Mouse (Mus musculus): Measurements from ENCODE around the gene Rtl8c. TPM values are rescaled to one million over a fixed set of nuclear protein-coding genes. Genes with fewer than 3 reads are reported as not detected.
"Not testable (repeated sequence)": the region's sequence is repeated elsewhere in the genome, so short reads cannot be mapped to it uniquely, and the experiment has no call there.

Rtl8c gene
- 100 to 1,000 TPM; 141 to 228 (median 193) TPM for total RNA-seq (2022)

- DNase-seq, result peak; percentile 55
Observed at GRCm38 (mm10) chrX:53607242-53608121, at the start of gene Rtl8c. TSS of gene Rtl8c (plus strand) at chrX:53608032.

DNA sequence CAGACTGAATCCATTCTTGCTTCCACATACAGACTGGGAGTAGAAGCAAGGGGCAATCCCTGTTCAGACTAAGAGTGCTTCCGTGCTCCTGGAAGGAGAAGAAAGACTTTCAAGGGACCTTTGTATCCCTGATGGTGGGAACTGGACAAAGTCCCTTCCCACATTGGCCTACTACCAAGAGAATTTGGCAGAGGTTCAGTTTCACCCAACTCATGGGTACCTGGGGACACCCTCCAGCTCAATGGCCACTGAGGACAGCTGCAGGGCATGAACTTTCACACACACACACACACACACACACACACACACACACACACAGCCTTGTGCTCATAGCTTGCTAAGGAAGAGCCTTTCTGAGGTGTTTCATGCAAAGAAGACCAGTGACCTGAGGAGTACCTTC is 28.5 kb upstream of the Rtl8c start:
- DNase-seq, result no peak

DNA sequence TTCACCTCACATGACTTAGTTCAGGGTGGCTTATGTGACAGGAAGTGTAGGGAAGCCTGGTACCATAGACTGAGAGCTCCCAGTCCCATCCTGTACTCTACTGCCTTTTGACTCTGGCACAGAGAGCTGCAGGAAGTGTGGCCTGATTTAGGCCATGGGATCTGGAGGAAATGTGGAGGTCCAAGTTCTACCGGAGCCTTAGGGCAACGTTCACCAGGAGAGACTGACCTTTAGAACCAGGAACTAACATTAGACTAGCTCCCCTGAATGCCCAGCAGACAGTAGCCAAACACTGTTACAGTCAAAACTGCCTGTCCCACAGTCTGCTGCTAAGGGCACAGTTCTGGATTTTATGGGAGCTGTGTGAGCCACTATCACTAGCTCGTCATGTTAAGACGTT is 26.4 kb upstream of the Rtl8c start:
- DNase-seq, result not testable (repeated sequence)

DNA sequence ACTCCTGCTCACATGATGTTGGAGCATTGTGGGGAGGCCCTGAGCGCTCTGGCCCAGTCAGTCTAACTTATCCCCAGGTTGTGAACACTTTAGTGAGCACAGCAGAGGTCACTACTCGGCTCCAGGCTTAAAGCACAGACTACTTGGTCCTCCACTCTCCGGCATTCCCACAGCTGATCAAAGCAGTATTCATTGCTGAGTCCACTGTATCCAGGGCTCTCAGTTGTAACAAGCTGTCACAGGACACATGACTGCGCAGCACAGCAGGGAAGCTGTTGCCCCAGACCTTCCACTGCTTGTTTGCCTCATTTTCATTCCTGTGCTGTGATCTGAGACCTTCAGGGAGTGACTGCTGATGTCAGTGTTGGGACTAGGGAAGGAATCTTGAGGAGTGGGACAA is 24.4 kb upstream of the Rtl8c start:
- DNase-seq, result not testable (repeated sequence)

- peak; percentile 39 for DNase-seq
Observed at GRCm38 (mm10) chrX:53599993-53600392, 7.8 kb upstream of the Rtl8c start.

- DNase-seq, result not testable (repeated sequence)
Observed at GRCm38 (mm10) chrX:53606176-53606575, 1.7 kb upstream of the Rtl8c start.

GRCm38 (mm10) chrX:53608122-53608813 is 436 bp downstream of the Rtl8c start:
- DNase-seq, result no peak

GRCm38 (mm10) chrX:53608879-53609278 is 1.0 kb downstream of the Rtl8c start, which contains the start of gene Gm14597:
TSS of gene Gm14597 (minus strand) at chrX:53608979.
- not testable (repeated sequence) for DNase-seq

DNA sequence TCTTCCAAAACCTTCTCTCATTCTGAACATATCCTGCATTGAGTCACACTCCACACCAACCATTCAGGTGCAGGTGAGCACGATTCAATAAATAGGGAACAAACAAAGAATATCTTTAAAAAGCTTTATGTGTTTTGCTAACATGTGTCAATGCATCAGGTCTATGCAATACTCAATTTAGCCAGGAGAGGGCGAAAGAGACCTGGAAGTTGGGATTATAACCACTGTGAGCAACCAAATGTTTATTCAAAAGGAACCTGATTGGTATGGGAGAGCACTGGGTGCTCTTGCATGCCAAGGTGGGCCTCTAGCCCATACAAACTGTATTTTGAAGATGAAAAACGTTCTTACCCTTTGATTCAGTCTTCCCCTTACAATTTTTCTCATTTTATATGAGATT is 2.7 kb downstream of the Rtl8c start:
- DNase-seq, result peak; percentile 31

GRCm38 (mm10) chrX:53611395-53611794 is 3.6 kb downstream of the Rtl8c start:
- DNase-seq, result not testable (repeated sequence)

DNA sequence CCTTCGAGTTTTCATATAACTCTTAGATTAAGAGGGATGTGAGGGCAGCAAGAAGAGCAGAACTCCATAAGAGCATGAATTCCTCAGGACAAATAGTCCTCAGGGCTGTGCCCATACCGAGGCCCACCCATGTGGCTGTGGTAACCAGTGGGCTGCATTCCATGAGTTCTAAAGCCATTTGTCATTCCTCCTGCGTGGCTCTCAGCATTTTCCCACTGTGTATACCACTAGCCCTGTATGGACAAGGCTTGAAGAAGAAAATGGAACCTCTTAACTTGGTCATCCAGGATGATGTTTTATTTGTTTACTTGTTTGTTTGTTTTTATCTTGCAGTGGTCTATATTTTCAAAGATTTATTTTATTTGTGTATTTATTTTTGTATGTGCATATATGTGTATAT is 30.3 kb downstream of the Rtl8c start:
- not testable (repeated sequence) for DNase-seq

DNA sequence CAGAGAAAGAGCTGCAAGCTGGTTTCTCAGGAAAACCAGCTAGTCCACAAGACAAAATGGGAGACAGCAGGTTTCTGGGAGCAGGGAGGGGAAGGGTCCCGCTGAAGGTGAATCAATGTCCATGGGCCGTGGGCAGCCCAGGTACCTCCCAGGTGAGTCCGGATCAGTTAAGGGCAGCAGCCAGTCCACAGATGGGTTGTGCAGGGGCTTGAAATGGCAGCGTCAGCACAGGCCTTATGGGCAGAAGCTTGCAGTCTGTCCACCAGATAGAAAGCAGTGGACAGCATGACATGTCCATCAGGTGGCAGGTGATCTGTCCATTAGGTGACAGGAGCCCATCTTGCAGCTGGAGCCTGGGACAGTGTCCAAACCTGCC is 34.8 kb downstream of the Rtl8c start:
- DNase-seq, result not testable (repeated sequence)

- peak; percentile 83 for DNase-seq
Observed at GRCm38 (mm10) chrX:53642980-53643961, 35.4 kb downstream of the Rtl8c start, which contains the start of gene Rtl8a. TSS of gene Rtl8a (minus strand) at chrX:53643682.

GRCm38 (mm10) chrX:53645885-53646284 is 38.1 kb downstream of the Rtl8c start:
- DNase-seq, result no peak

GRCm38 (mm10) chrX:53652917-53653316 is 45.1 kb downstream of the Rtl8c start:
- not testable (repeated sequence) for DNase-seq

Other genes starting within 250 kb of the Rtl8c start
- gene Mospd1, start 237.5 kb upstream of the Rtl8c start, total RNA-seq (2022), result 10 to 100 TPM; 16.2 to 21.2 (median 19.8) TPM
- gene Etd, start 173.1 kb upstream of the Rtl8c start, total RNA-seq (2022), result not detected
- 1 to 10 TPM in 1 of 4 experiments, not detected in 3; 1.3 TPM for gene Gm14597, start 947 bp downstream of the Rtl8c start, total RNA-seq (2022)
- 100 to 1,000 TPM; 177 to 219 (median 193) TPM for gene Rtl8a, start 35.6 kb downstream of the Rtl8c start, total RNA-seq (2022)
- 100 to 1,000 TPM in 3 of 4 experiments, 10 to 100 TPM in 1; 100.0 to 122 (median 105) TPM for gene Rtl8b, start 62.4 kb downstream of the Rtl8c start, total RNA-seq (2022)
- under 1 TPM in 3 of 4 experiments, not detected in 1; 0.27 to 0.52 (median 0.41) TPM for gene 4930502E18Rik, start 116.8 kb downstream of the Rtl8c start, total RNA-seq (2022)
- not detected for gene 1700013H16Rik, start 149.8 kb downstream of the Rtl8c start, total RNA-seq (2022)
- not detected for gene Zfp36l3, start 168.4 kb downstream of the Rtl8c start, total RNA-seq (2022)
- gene Xlr, start 189.7 kb downstream of the Rtl8c start, total RNA-seq (2022), result 1 to 10 TPM; 1.1 to 2.1 (median 1.2) TPM